Mouse (Mus musculus): ENCODE measurements around the gene Boll. TPM values are rescaled to one million over a fixed set of nuclear protein-coding genes. Genes with fewer than 3 reads are reported as not detected.

Gene Boll
- polyA plus RNA-seq, 1 experiment from 2014 or later: 0.08 TPM

GRCm38 (mm10) chr1:55223026-55223425 is 140.2 kb downstream of the Boll start:
- 67% methylated on average over 7 of the region's 7 CpGs for WGBS (ENCODE audit: insufficient replicate concordance)
- no peak for ATAC-seq (ENCODE audit: low read depth)

GRCm38 (mm10) chr1:55221352-55221751 is 141.9 kb downstream of the Boll start:
- no peak for DNase-seq

More at GRCm38 (mm10) chr1:55223026-55223425, 140.2 kb downstream of the Boll start:
- Histone ChIP-seq H3K27me3 (peaks cover 45% of the 10 kb centered on the region), H3K9ac (no peak overlapping the region), H3K36me3 (no peaks in the 10 kb centered on the region), H3K9me3 (replicated peaks) (no peaks in the 10 kb centered on the region), H3K4me1 (replicated peaks) (no peaks in the 10 kb centered on the region), H3K4me2 (no peak overlapping the region), H3K27ac (no peak overlapping the region), H3K4me3 (replicated peaks) (no peak overlapping the region)
- no peak for DNase-seq

GRCm38 (mm10) chr1:55217191-55217590 is 146.1 kb downstream of the Boll start:
- DNase-seq (no peak), ATAC-seq (ENCODE audit: low read depth) (no peak)
- no peaks in the 10 kb centered on the region for H3K27me3 ChIP-seq
- 68% methylated on average over 2 of the region's 2 CpGs for WGBS (ENCODE audit: insufficient replicate concordance)
- no peaks in the 10 kb centered on the region for H3K36me3 ChIP-seq
- H3K9me3 ChIP-seq (replicated peaks): no peaks in the 10 kb centered on the region
- no peaks in the 10 kb centered on the region for H3K4me1 ChIP-seq (replicated peaks)
- no peak overlapping the region for H3K4me3 ChIP-seq (replicated peaks)
- no peak overlapping the region for H3K9ac ChIP-seq
- H3K4me2 ChIP-seq: no peak overlapping the region
- H3K27ac ChIP-seq: no peak overlapping the region

More at GRCm38 (mm10) chr1:55221352-55221751, 141.9 kb downstream of the Boll start:
- Histone ChIP-seq H3K36me3 (no peaks in the 10 kb centered on the region), H3K4me2 (no peak overlapping the region), H3K9me3 (replicated peaks) (no peaks in the 10 kb centered on the region), H3K4me3 (replicated peaks) (no peak overlapping the region), H3K4me1 (replicated peaks) (no peaks in the 10 kb centered on the region), H3K27ac (no peak overlapping the region), H3K27me3 (peaks cover 33% of the 10 kb centered on the region), H3K9ac (no peak overlapping the region)
- WGBS (ENCODE audit: insufficient replicate concordance): 65% methylated on average over 4 of the region's 4 CpGs
- ATAC-seq (ENCODE audit: low read depth): no peak

GRCm38 (mm10) chr1:55215185-55215813 is 148.0 kb downstream of the Boll start:
- Histone ChIP-seq H3K9me3 (replicated peaks) (no peaks in the 10 kb centered on the region), H3K4me3 (replicated peaks) (no peak overlapping the region)
- WGBS (ENCODE audit: insufficient replicate concordance): 34% methylated on average over 11 of the region's 11 CpGs

GRCm38 (mm10) chr1:55213936-55214335 is 149.3 kb downstream of the Boll start:
- Histone ChIP-seq H3K4me2 (no peak overlapping the region), H3K4me3 (replicated peaks) (no peak overlapping the region), H3K9ac (no peak overlapping the region), H3K27me3 (no peaks in the 10 kb centered on the region), H3K4me1 (replicated peaks) (peaks cover 14% of the 10 kb centered on the region), H3K9me3 (replicated peaks) (no peaks in the 10 kb centered on the region), H3K36me3 (no peaks in the 10 kb centered on the region), H3K27ac (no peak overlapping the region)
- DNase-seq (no peak), ATAC-seq (ENCODE audit: low read depth) (no peak)
- 78% methylated on average over 6 of the region's 6 CpGs for WGBS (ENCODE audit: insufficient replicate concordance)

More at GRCm38 (mm10) chr1:55215185-55215813, 148.0 kb downstream of the Boll start:
- no peak for ATAC-seq (ENCODE audit: low read depth)
- Histone ChIP-seq H3K4me2 (no peak overlapping the region), H3K27me3 (no peaks in the 10 kb centered on the region), H3K36me3 (no peaks in the 10 kb centered on the region), H3K9ac (no peak overlapping the region), H3K4me1 (replicated peaks) (peaks cover 8% of the 10 kb centered on the region), H3K27ac (no peak overlapping the region)
- no peak for DNase-seq

- ATAC-seq (ENCODE audit: low read depth): no peak
- 51% methylated on average over 6 of the region's 6 CpGs for WGBS (ENCODE audit: insufficient replicate concordance)
- Histone ChIP-seq H3K9me3 (replicated peaks) (no peaks in the 10 kb centered on the region), H3K27ac (no peak overlapping the region), H3K36me3 (no peaks in the 10 kb centered on the region), H3K4me3 (replicated peaks) (no peak overlapping the region), H3K4me2 (no peak overlapping the region), H3K27me3 (no peaks in the 10 kb centered on the region), H3K9ac (no peak overlapping the region), H3K4me1 (replicated peaks) (peaks cover 14% of the 10 kb centered on the region)
- DNase-seq: no peak
These were observed 149.8 kb downstream of the Boll start for GRCm38 (mm10) chr1:55213475-55213874.

- Histone ChIP-seq H3K9me3 (replicated peaks) (no peaks in the 10 kb centered on the region), H3K4me3 (replicated peaks) (no peak overlapping the region), H3K36me3 (no peaks in the 10 kb centered on the region), H3K4me1 (replicated peaks) (peaks cover 14% of the 10 kb centered on the region), H3K27ac (no peak overlapping the region), H3K4me2 (no peak overlapping the region), H3K27me3 (no peaks in the 10 kb centered on the region), H3K9ac (no peak overlapping the region)
- DNase-seq: no peak
- WGBS (ENCODE audit: insufficient replicate concordance): 69% methylated on average over 4 of the region's 4 CpGs
- no peak for ATAC-seq (ENCODE audit: low read depth)
These were observed 150.5 kb downstream of the Boll start for GRCm38 (mm10) chr1:55212771-55213170.

GRCm38 (mm10) chr1:55211081-55211480 is 152.2 kb downstream of the Boll start:
- no peaks in the 10 kb centered on the region for H3K9me3 ChIP-seq (replicated peaks)
- ATAC-seq (ENCODE audit: low read depth): no peak
- H3K27ac ChIP-seq: no peak overlapping the region
- H3K4me1 ChIP-seq (replicated peaks): peaks cover 14% of the 10 kb centered on the region
- H3K27me3 ChIP-seq: no peaks in the 10 kb centered on the region
- no peak overlapping the region for H3K9ac ChIP-seq
- H3K4me3 ChIP-seq (replicated peaks): no peak overlapping the region
- WGBS (ENCODE audit: insufficient replicate concordance): 81% methylated on average over 8 of the region's 8 CpGs
- no peak overlapping the region for H3K4me2 ChIP-seq
- no peaks in the 10 kb centered on the region for H3K36me3 ChIP-seq
- no peak for DNase-seq

GRCm38 (mm10) chr1:55210202-55210965 is 152.9 kb downstream of the Boll start:
- no peak for DNase-seq
- 28% methylated on average over 12 of the region's 12 CpGs for WGBS (ENCODE audit: insufficient replicate concordance)
- H3K4me3 ChIP-seq (replicated peaks): no peak overlapping the region
- H3K36me3 ChIP-seq: no peaks in the 10 kb centered on the region
- H3K27me3 ChIP-seq: no peaks in the 10 kb centered on the region
- H3K27ac ChIP-seq: no peak overlapping the region; the same call in 1 of the 2 replicates
- 0 out of 2 replicates have a peak, but pooled peaks have one; percentile 18 for ATAC-seq (ENCODE audit: low read depth)
- peaks cover 14% of the 10 kb centered on the region for H3K4me1 ChIP-seq (replicated peaks)
- H3K9ac ChIP-seq: no peak overlapping the region
- H3K9me3 ChIP-seq (replicated peaks): no peaks in the 10 kb centered on the region
- peak overlapping the region; percentile 41 for H3K4me2 ChIP-seq

GRCm38 (mm10) chr1:55208500-55209140 is 154.6 kb downstream of the Boll start:
- Histone ChIP-seq H3K27ac (no peak overlapping the region), H3K9ac (no peak overlapping the region), H3K27me3 (no peaks in the 10 kb centered on the region), H3K9me3 (replicated peaks) (no peaks in the 10 kb centered on the region), H3K4me3 (replicated peaks) (no peak overlapping the region), H3K36me3 (no peaks in the 10 kb centered on the region), H3K4me1 (replicated peaks) (peaks cover 14% of the 10 kb centered on the region), H3K4me2 (no peak overlapping the region)
- 34% methylated on average over 5 of the region's 5 CpGs for WGBS (ENCODE audit: insufficient replicate concordance)
- no peak for DNase-seq
- no peak for ATAC-seq (ENCODE audit: low read depth)

GRCm38 (mm10) chr1:55207561-55207960 is 155.7 kb downstream of the Boll start:
- no peak for ATAC-seq (ENCODE audit: low read depth)
- Histone ChIP-seq H3K27me3 (no peaks in the 10 kb centered on the region), H3K9ac (no peak overlapping the region), H3K4me1 (replicated peaks) (peaks cover 14% of the 10 kb centered on the region), H3K4me3 (replicated peaks) (no peak overlapping the region), H3K27ac (no peak overlapping the region), H3K9me3 (replicated peaks) (no peaks in the 10 kb centered on the region), H3K36me3 (no peaks in the 10 kb centered on the region), H3K4me2 (no peak overlapping the region)
- 82% methylated on average over 6 of the region's 6 CpGs for WGBS (ENCODE audit: insufficient replicate concordance)
- DNase-seq: no peak
